ENCODE assay signal across 10 mouse cellular contexts in genomic region chr13:54332921-54333477, GRCm38 (mm10). TPM values are rescaled to one million over a fixed set of nuclear protein-coding genes. Genes with fewer than 3 reads are reported as not detected.
DNase-seq lines count a peak whose midpoint lies in the region; ATAC-seq lines count a peak whose summit lies in the region.
"Had no signal": no experiment of that assay in that cellular context is flagged by ENCODE, and none has a peak within 500 bp of the region (broad histone marks: within the 10 kb centered on the region; RNA-seq: fewer than 3 reads in every experiment).

No protein-coding gene starts in this region.

- H3K4me1 ChIP-seq in hindbrain, embryonic 12.5 days, result peaks cover 45% of the 10 kb centered on the region
- H3K4me1 ChIP-seq in hindbrain, embryonic 16.5 days (ENCODE audit: control insufficient read depth, insufficient read depth, low read depth, low read length), result peaks cover 24% of the 10 kb centered on the region
- peaks cover 49% of the 10 kb centered on the region for H3K4me1 ChIP-seq in midbrain, embryonic 13.5 days (replicated peaks)
- peaks cover 33% of the 10 kb centered on the region for H3K4me1 ChIP-seq in midbrain, embryonic 11.5 days (ENCODE audit: control insufficient read depth, insufficient read depth, low read length)
- H3K4me1 ChIP-seq in embryonic facial prominence, embryonic 15.5 days, result peaks cover 30% of the 10 kb centered on the region
- H3K4me1 ChIP-seq in limb, embryonic 15.5 days, result peaks cover 25% of the 10 kb centered on the region

- no peak for ATAC-seq in hindbrain, embryonic 12.5 days (ENCODE audit: low FRiP score)
- ATAC-seq in hindbrain, embryonic 16.5 days, result no peak
- no peak for ATAC-seq in midbrain, embryonic 13.5 days
- ATAC-seq in midbrain, embryonic 11.5 days (ENCODE audit: low FRiP score), result no peak
- no peak for ATAC-seq in embryonic facial prominence, embryonic 15.5 days (ENCODE audit: insufficient number of reproducible peaks, low FRiP score, low TSS enrichment, low read depth)
- no peak for ATAC-seq in limb, embryonic 15.5 days (ENCODE audit: insufficient number of reproducible peaks, low FRiP score, low TSS enrichment, low read depth)
- ATAC-seq: liver, postnatal 0 days had no signal

- no peaks in the 10 kb centered on the region for H3K9me3 ChIP-seq in hindbrain, embryonic 12.5 days (replicated peaks)
- no peaks in the 10 kb centered on the region for H3K9me3 ChIP-seq in hindbrain, embryonic 16.5 days (ENCODE audit: control insufficient read depth, low read length)
- no peaks in the 10 kb centered on the region for H3K9me3 ChIP-seq in midbrain, embryonic 13.5 days
- H3K9me3 ChIP-seq in midbrain, embryonic 11.5 days (ENCODE audit: control insufficient read depth, low read length), result no peaks in the 10 kb centered on the region
- H3K9me3 ChIP-seq in embryonic facial prominence, embryonic 15.5 days (replicated peaks), result no peaks in the 10 kb centered on the region
- no peaks in the 10 kb centered on the region for H3K9me3 ChIP-seq in limb, embryonic 15.5 days
- H3K9me3 ChIP-seq: megakaryocyte, embryonic 14.5 days had no signal

- H3K27me3 ChIP-seq in hindbrain, embryonic 12.5 days, result no peaks in the 10 kb centered on the region
- H3K27me3 ChIP-seq in hindbrain, embryonic 16.5 days (replicated peaks; ENCODE audit: control insufficient read depth, insufficient read depth, low read length), result no peaks in the 10 kb centered on the region
- H3K27me3 ChIP-seq in midbrain, embryonic 13.5 days, result no peaks in the 10 kb centered on the region
- H3K27me3 ChIP-seq in midbrain, embryonic 11.5 days (ENCODE audit: control insufficient read depth, insufficient read depth, low read length), result no peaks in the 10 kb centered on the region
- H3K27me3 ChIP-seq in embryonic facial prominence, embryonic 15.5 days, result no peaks in the 10 kb centered on the region
- no peaks in the 10 kb centered on the region for H3K27me3 ChIP-seq in limb, embryonic 15.5 days

- H3K36me3 ChIP-seq in hindbrain, embryonic 12.5 days, result no peaks in the 10 kb centered on the region
- no peaks in the 10 kb centered on the region for H3K36me3 ChIP-seq in hindbrain, embryonic 16.5 days (ENCODE audit: control insufficient read depth, insufficient read depth, low read length)
- H3K36me3 ChIP-seq in midbrain, embryonic 13.5 days, result no peaks in the 10 kb centered on the region
- no peaks in the 10 kb centered on the region for H3K36me3 ChIP-seq in midbrain, embryonic 11.5 days (ENCODE audit: control insufficient read depth, insufficient read depth, low read length)
- H3K36me3 ChIP-seq in embryonic facial prominence, embryonic 15.5 days, result no peaks in the 10 kb centered on the region
- no peaks in the 10 kb centered on the region for H3K36me3 ChIP-seq in limb, embryonic 15.5 days

- no peak overlapping the region for H3K4me3 ChIP-seq in hindbrain, embryonic 12.5 days
- H3K4me3 ChIP-seq in hindbrain, embryonic 16.5 days (ENCODE audit: low read length), result no peak overlapping the region
- no peak overlapping the region for H3K4me3 ChIP-seq in midbrain, embryonic 13.5 days (replicated peaks)
- no peak overlapping the region for H3K4me3 ChIP-seq in midbrain, embryonic 11.5 days (ENCODE audit: low read depth, low read length)
- H3K4me3 ChIP-seq in embryonic facial prominence, embryonic 15.5 days (replicated peaks), result no peak overlapping the region
- no peak overlapping the region for H3K4me3 ChIP-seq in limb, embryonic 15.5 days
- H3K4me3 ChIP-seq: megakaryocyte, embryonic 14.5 days had no signal

- no peak for DNase-seq in midbrain, embryonic 11.5 days (ENCODE audit: low spot score, missing footprints)
- DNase-seq in layer of hippocampus, adult 11-12 months (ENCODE audit: low spot score), result no peak
- DNase-seq: liver, postnatal 0 days; thymus, postnatal 14 days had no signal

- peak overlapping the region; percentile 3; the same call in 1 of the 2 replicates for H3K27ac ChIP-seq in hindbrain, embryonic 12.5 days
- H3K27ac ChIP-seq in hindbrain, embryonic 16.5 days (ENCODE audit: low read depth, low read length), result no peak overlapping the region
- 0 out of 2 replicates have a peak overlapping the region, but pooled peaks have one; percentile 12 for H3K27ac ChIP-seq in midbrain, embryonic 13.5 days
- H3K27ac ChIP-seq in midbrain, embryonic 11.5 days (ENCODE audit: low read depth, low read length), result no peak overlapping the region
- H3K27ac ChIP-seq in embryonic facial prominence, embryonic 15.5 days (replicated peaks), result peak overlapping the region; percentile 87
- peak overlapping the region; percentile 82 for H3K27ac ChIP-seq in limb, embryonic 15.5 days

- 74% methylated on average over 8 of the region's 8 CpGs for WGBS in hindbrain, embryonic 12.5 days
- 75% methylated on average over 8 of the region's 8 CpGs for WGBS in hindbrain, embryonic 16.5 days
- 79% methylated on average over 8 of the region's 8 CpGs for WGBS in midbrain, embryonic 13.5 days
- WGBS in midbrain, embryonic 11.5 days, result 74% methylated on average over 8 of the region's 8 CpGs
- 37% methylated on average over 8 of the region's 8 CpGs for WGBS in embryonic facial prominence, embryonic 15.5 days
- WGBS in limb, embryonic 15.5 days, result 42% methylated on average over 8 of the region's 8 CpGs

- no peak overlapping the region for H3K4me2 ChIP-seq in hindbrain, embryonic 12.5 days (replicated peaks)
- H3K4me2 ChIP-seq in hindbrain, embryonic 16.5 days (ENCODE audit: low read length), result no peak overlapping the region
- no peak overlapping the region for H3K4me2 ChIP-seq in midbrain, embryonic 13.5 days (replicated peaks)
- no peak overlapping the region for H3K4me2 ChIP-seq in midbrain, embryonic 11.5 days
- no peak overlapping the region for H3K4me2 ChIP-seq in embryonic facial prominence, embryonic 15.5 days (replicated peaks)
- H3K4me2 ChIP-seq in limb, embryonic 15.5 days, result 0 out of 2 replicates have a peak overlapping the region, but pooled peaks have one; percentile 17

- no peak overlapping the region for H3K9ac ChIP-seq in hindbrain, embryonic 12.5 days
- H3K9ac ChIP-seq in hindbrain, embryonic 16.5 days (ENCODE audit: low read depth, low read length), result no peak overlapping the region
- H3K9ac ChIP-seq in midbrain, embryonic 13.5 days (replicated peaks), result no peak overlapping the region
- H3K9ac ChIP-seq in midbrain, embryonic 11.5 days (ENCODE audit: low read length), result no peak overlapping the region
- H3K9ac ChIP-seq in embryonic facial prominence, embryonic 15.5 days, result no peak overlapping the region
- H3K9ac ChIP-seq in limb, embryonic 15.5 days, result no peak overlapping the region
- H3K9ac ChIP-seq: liver, postnatal 0 days had no signal

RNA-seq across cellular contexts. Expression of gene Cplx2, which starts 38.1 kb away (rescaled TPM):
- polyA plus RNA-seq in hindbrain, embryonic 12.5 days (2016; fragmentation: Nextera tagmentation; extraction: Ambion mirVana), result 12.5 and 13.8 TPM in 2 replicates
- polyA plus RNA-seq in hindbrain, embryonic 16.5 days (2015; fragmentation: Nextera tagmentation; extraction: Ambion mirVana), result 36.6 and 41.9 TPM in 2 replicates
- polyA plus RNA-seq in midbrain, embryonic 13.5 days (2015; fragmentation: Nextera tagmentation; extraction: Ambion mirVana), result 28.0 and 31.0 TPM in 2 replicates
- polyA plus RNA-seq in midbrain, embryonic 11.5 days (2014; fragmentation: Nextera tagmentation; extraction: Ambion mirVana), result 14.7 and 14.8 TPM in 2 replicates
- 7.7 and 8.2 TPM in 2 replicates for polyA plus RNA-seq in embryonic facial prominence, embryonic 15.5 days (2015; fragmentation: Nextera tagmentation; extraction: Ambion mirVana)
- 3.9 and 4.1 TPM in 2 replicates for polyA plus RNA-seq in limb, embryonic 15.5 days (2015; fragmentation: Nextera tagmentation; extraction: Ambion mirVana)

Comparison
In these comparisons a context has a peak if more than half of its experiments do, and no peak if none do; other contexts are left out.
1. H3K27ac ChIP-seq: peak in hindbrain, embryonic 12.5 days (single experiment), midbrain, embryonic 13.5 days (single experiment), embryonic facial prominence, embryonic 15.5 days (single experiment) and limb, embryonic 15.5 days (single experiment); none in hindbrain, embryonic 16.5 days (single experiment) and midbrain, embryonic 11.5 days (single experiment).